Mouse (Mus musculus) bone marrow macrophage, adult 2 months (primary cell): Measurements from ENCODE around the gene Taar7d.

ENCODE experiments used
- CTCF ChIP-seq: IDR thresholded peaks from 2 replicates; pipeline ENCODE4 v1.5.1; 2012; ENCODE audit warnings: low read depth, mild to moderate bottlenecking, low read length, moderate library complexity
- POLR2A ChIP-seq: IDR thresholded peaks from 2 replicates; pipeline ENCODE4 v1.6.1; 2012; ENCODE audit warnings: mild to moderate bottlenecking, low read depth, low read length, borderline replicate concordance

- TF ChIP-seq CTCF (no peak), POLR2A (no peak)
Observed at GRCm38 (mm10) chr10:23977958-23978357, 49.1 kb upstream of the Taar7d start.
